In the genomic region with DNA sequence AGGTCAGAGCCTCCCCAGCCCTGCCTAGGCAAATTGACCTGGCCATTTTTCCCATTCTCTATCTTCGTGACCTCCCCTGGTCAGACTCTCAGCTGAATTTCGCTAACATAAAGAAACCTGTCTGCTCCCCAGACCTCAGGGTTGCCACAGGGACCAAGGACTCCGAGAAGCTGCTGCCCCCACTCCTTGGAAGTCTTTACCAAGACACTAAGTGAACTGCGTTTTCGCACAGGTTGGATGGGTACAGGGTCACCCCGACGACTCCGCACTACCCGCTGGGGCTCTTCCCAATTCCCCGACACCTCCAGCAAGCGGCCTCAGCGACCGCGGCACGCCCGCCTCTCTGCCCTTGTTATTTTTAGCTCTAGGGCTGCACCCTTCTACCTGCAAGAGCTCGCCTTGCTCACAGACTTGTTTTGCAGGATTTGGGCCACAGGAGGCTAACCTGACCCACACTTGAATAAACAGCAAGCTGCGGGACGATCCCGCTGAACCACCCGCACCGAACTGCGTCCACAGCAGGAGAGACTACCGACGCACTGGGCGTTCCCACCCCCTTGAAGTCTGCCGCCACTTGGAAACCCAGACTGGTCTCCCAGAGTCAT, we compare ENCODE assay signal across 9 mouse cellular contexts. TPM values are rescaled to one million over a fixed set of nuclear protein-coding genes. Genes with fewer than 3 reads are reported as not detected.
DNase-seq lines count a peak whose midpoint lies in the region; ATAC-seq lines count a peak whose summit lies in the region.
"Had no signal": no experiment of that assay in that cellular context is flagged by ENCODE, and none has a peak within 500 bp of the region (broad histone marks: within the 10 kb centered on the region; RNA-seq: fewer than 3 reads in every experiment).

No protein-coding gene starts in this region.

- peaks cover 23% of the 10 kb centered on the region for H3K27me3 ChIP-seq in hindbrain, embryonic 11.5 days (ENCODE audit: control insufficient read depth, insufficient read depth, low read length)
- peaks cover 30% of the 10 kb centered on the region for H3K27me3 ChIP-seq in liver, embryonic 11.5 days (replicated peaks; ENCODE audit: control insufficient read depth, insufficient read depth, low read length)
- peaks cover 24% of the 10 kb centered on the region for H3K27me3 ChIP-seq in neural tube, embryonic 11.5 days (ENCODE audit: control insufficient read depth, insufficient read depth, low read length)

- ATAC-seq in hindbrain, embryonic 11.5 days (ENCODE audit: low FRiP score), result no peak
- ATAC-seq in liver, embryonic 11.5 days (replicated peaks; ENCODE audit: low FRiP score), result no peak
- ATAC-seq in neural tube, embryonic 11.5 days (ENCODE audit: insufficient read depth, low FRiP score, low TSS enrichment), result no peak

- H3K36me3 ChIP-seq in hindbrain, embryonic 11.5 days (ENCODE audit: control insufficient read depth, insufficient read depth, low read length), result no peaks in the 10 kb centered on the region
- H3K36me3 ChIP-seq in liver, embryonic 11.5 days (ENCODE audit: control insufficient read depth, insufficient read depth, low read length), result no peaks in the 10 kb centered on the region
- no peaks in the 10 kb centered on the region for H3K36me3 ChIP-seq in neural tube, embryonic 11.5 days (ENCODE audit: control insufficient read depth, insufficient read depth, low read length)

- no peaks in the 10 kb centered on the region for H3K4me1 ChIP-seq in hindbrain, embryonic 11.5 days (replicated peaks; ENCODE audit: control insufficient read depth, insufficient read depth, low read length)
- H3K4me1 ChIP-seq in liver, embryonic 11.5 days (replicated peaks; ENCODE audit: control insufficient read depth, insufficient read depth, low read length), result peaks cover 5% of the 10 kb centered on the region
- peaks cover 4% of the 10 kb centered on the region; the same call in 1 of the 2 replicates for H3K4me1 ChIP-seq in neural tube, embryonic 11.5 days (ENCODE audit: control insufficient read depth, insufficient read depth, low read length)

- H3K27ac ChIP-seq in hindbrain, embryonic 11.5 days (ENCODE audit: low read depth, low read length), result no peak overlapping the region
- no peak overlapping the region for H3K27ac ChIP-seq in liver, embryonic 11.5 days (ENCODE audit: low read depth, low read length)
- no peak overlapping the region for H3K27ac ChIP-seq in neural tube, embryonic 11.5 days (ENCODE audit: low read depth, low read length)

- peak; percentile 41 for DNase-seq in embryo, embryonic 10 days (ENCODE audit: low spot score)
- DNase-seq in embryo, embryonic 9.5 days (ENCODE audit: extremely low spot score), result no peak
- DNase-seq in hindbrain, embryonic 11.5 days (ENCODE audit: low spot score), result peak; percentile 41
- no peak for DNase-seq in liver, embryonic 11.5 days (ENCODE audit: low spot score)
- peak; percentile 37 for DNase-seq in neural tube, embryonic 11.5 days (ENCODE audit: low spot score)
- DNase-seq in frontal cortex, postnatal 25 days (ENCODE audit: low spot score in 2 of 2), result no peak
- no peak for DNase-seq in adrenal gland, postnatal 25 days
- DNase-seq in cerebellum, adult 8-10 months, result no peak

- no peak overlapping the region for H3K9ac ChIP-seq in hindbrain, embryonic 11.5 days (ENCODE audit: low read depth, low read length)
- H3K9ac ChIP-seq in liver, embryonic 11.5 days (ENCODE audit: low read depth, low read length), result 0 out of 2 replicates have a peak overlapping the region, but pooled peaks have one; percentile 40
- no peak overlapping the region for H3K9ac ChIP-seq in neural tube, embryonic 11.5 days (ENCODE audit: low read length)

- peak overlapping the region; percentile 29 for H3K4me2 ChIP-seq in hindbrain, embryonic 11.5 days (replicated peaks; ENCODE audit: low read depth, low read length)
- peak overlapping the region; percentile 63 for H3K4me2 ChIP-seq in liver, embryonic 11.5 days
- H3K4me2 ChIP-seq in neural tube, embryonic 11.5 days (ENCODE audit: low read depth), result peak overlapping the region; percentile 44

- WGBS in hindbrain, embryonic 11.5 days, result 2% methylated on average over 27 of the region's 27 CpGs
- 2% methylated on average over 27 of the region's 27 CpGs for WGBS in liver, embryonic 11.5 days
- 1% methylated on average over 27 of the region's 27 CpGs for WGBS in neural tube, embryonic 11.5 days

- peak overlapping the region; percentile 17; the same call in 1 of the 2 replicates for H3K4me3 ChIP-seq in hindbrain, embryonic 11.5 days (ENCODE audit: low read depth, low read length)
- H3K4me3 ChIP-seq in liver, embryonic 11.5 days (ENCODE audit: low read depth, low read length), result peak overlapping the region; percentile 34
- H3K4me3 ChIP-seq in neural tube, embryonic 11.5 days (ENCODE audit: low read depth, low read length), result peak overlapping the region; percentile 12; the same call in 1 of the 2 replicates

- H3K9me3 ChIP-seq in hindbrain, embryonic 11.5 days (ENCODE audit: control insufficient read depth, low read length), result no peaks in the 10 kb centered on the region
- H3K9me3 ChIP-seq in liver, embryonic 11.5 days (ENCODE audit: control insufficient read depth, low read length), result no peaks in the 10 kb centered on the region
- H3K9me3 ChIP-seq in neural tube, embryonic 11.5 days (ENCODE audit: control insufficient read depth, low read length), result no peaks in the 10 kb centered on the region

RNA-seq across cellular contexts. Expression of gene Bmp4, which starts 7.7 kb away (rescaled TPM):
- 11.4 and 12.3 TPM in 2 replicates for polyA plus RNA-seq in hindbrain, embryonic 11.5 days (2014; fragmentation: Nextera tagmentation; extraction: Ambion mirVana)
- polyA plus RNA-seq in liver, embryonic 11.5 days (2014; fragmentation: Nextera tagmentation; extraction: Ambion mirVana), result 6.9 and 10.3 TPM in 2 replicates
- polyA plus RNA-seq in neural tube, embryonic 11.5 days (2014; fragmentation: Nextera tagmentation; extraction: Ambion mirVana), result 21.2 and 22.5 TPM in 2 replicates
- 12.3 and 14.4 TPM in 2 replicates for total RNA-seq in adrenal gland, postnatal 25 days (2021)
- polyA plus RNA-seq: C2C12 had no signal

RNA-seq across cellular contexts. Expression of gene Gm15217, which starts 19.0 kb away (rescaled TPM):
- not detected in 2 replicates for polyA plus RNA-seq in hindbrain, embryonic 11.5 days (2014; fragmentation: Nextera tagmentation; extraction: Ambion mirVana)
- 0.26 TPM in 1 of 2 replicates, not detected in the other for polyA plus RNA-seq in liver, embryonic 11.5 days (2014; fragmentation: Nextera tagmentation; extraction: Ambion mirVana)
- polyA plus RNA-seq in neural tube, embryonic 11.5 days (2014; fragmentation: Nextera tagmentation; extraction: Ambion mirVana), result not detected in 2 replicates
- total RNA-seq in adrenal gland, postnatal 25 days (2021), result not detected in 2 replicates
- polyA plus RNA-seq: C2C12 had no signal

Comparison
In these comparisons a context has a peak if more than half of its experiments do, and no peak if none do; other contexts are left out.
1. DNase-seq: peak in embryo, embryonic 10 days (single experiment), hindbrain, embryonic 11.5 days (single experiment) and neural tube, embryonic 11.5 days (single experiment); none in embryo, embryonic 9.5 days (single experiment), liver, embryonic 11.5 days (single experiment), frontal cortex, postnatal 25 days (0 of 2), adrenal gland, postnatal 25 days (single experiment) and cerebellum, adult 8-10 months (single experiment).
2. Peak in every context shown above with its lines, with median percentiles within 50 percentile points of each other: H3K4me2 ChIP-seq and H3K4me3 ChIP-seq.